8 mouse cellular contexts compared by ENCODE assay signal in genomic region chrX:56609623-56610317, GRCm38 (mm10). TPM values are rescaled to one million over a fixed set of nuclear protein-coding genes. Genes with fewer than 3 reads are reported as not detected.
DNase-seq lines count a peak whose midpoint lies in the region; ATAC-seq lines count a peak whose summit lies in the region.

Slc9a6 (plus strand) TSS chrX:56609757.

- peak; percentile 99 for ATAC-seq in frontal cortex, adult (ENCODE audit: low TSS enrichment)
- peak; percentile 98 for ATAC-seq in hematopoietic stem cell, adult 5-6 weeks (replicated peaks in 1 of 2; ENCODE audit: insufficient read depth in 1 of 2, low FRiP score in 2 of 2, low TSS enrichment in 1 of 2, low read depth in 1 of 2, poor library complexity in 2 of 2, severe bottlenecking in 2 of 2)

- peak; percentile 86 for DNase-seq in NIH3T3 (ENCODE audit: low read depth)
- DNase-seq in cerebellum, adult 9-10 months: peak; percentile 70
- peak; percentile 53 to 72 for DNase-seq in layer of hippocampus, postnatal 14 days (ENCODE audit: low spot score in 2 of 2)
- DNase-seq in lung, postnatal 14 days: peak; percentile 75
- peak; percentile 51 for DNase-seq in retina, adult 2 months (ENCODE audit: low read depth, low spot score)
- DNase-seq in thymus, postnatal 25 days: peak; percentile 83

RNA-seq across cellular contexts. Expression of gene Slc9a6, which starts in this region (rescaled TPM):
- 12.8 and 15.2 TPM in 2 replicates for total RNA-seq in hematopoietic stem cell, adult 5-6 weeks (2017)
- total RNA-seq in layer of hippocampus, postnatal 14 days (2021): 10 to 100 TPM; 87.0 to 87.9 TPM

Comparison
In these comparisons a context has a peak if more than half of its experiments do, and no peak if none do; other contexts are left out.
1. Peak in every context shown above with its lines: DNase-seq and ATAC-seq.